Mouse (Mus musculus): ENCODE measurements around the gene Card14.

DNA sequence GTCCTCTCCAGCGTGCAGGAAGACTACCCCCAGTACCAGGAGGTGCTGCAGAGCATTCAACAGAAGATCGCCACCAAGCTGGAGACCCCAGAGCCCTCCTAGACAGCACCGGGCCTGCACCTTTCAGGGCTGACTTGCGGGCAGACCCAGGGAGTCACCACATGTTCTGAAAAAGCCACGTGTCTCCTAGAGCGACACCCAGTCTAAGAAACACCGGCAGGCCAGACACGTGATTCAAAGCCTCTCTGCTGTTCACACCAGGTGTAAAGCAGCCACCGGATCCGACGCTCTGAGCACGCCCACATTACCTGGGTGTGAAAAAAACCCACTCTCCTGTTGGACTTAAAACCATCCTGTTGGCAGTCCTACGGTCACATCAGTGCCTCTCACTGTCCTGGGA is 43.2 kb upstream of the Card14 start:
- no peak for TF ChIP-seq POLR2A (IDR thresholded peaks at IDR 0.05; ENCODE audit: borderline replicate concordance, extremely low read depth, insufficient read depth, insufficient read length, poor library complexity, severe bottlenecking)
- no peak for TF ChIP-seq CTCF (IDR thresholded peaks at IDR 0.05; ENCODE audit: borderline replicate concordance, extremely low read depth, insufficient read depth, insufficient read length)

Measured in brain, embryonic 14.5 days (tissue).